Mouse (Mus musculus): Measurements from ENCODE around the gene Asic1.
"Not testable (repeated sequence)": the region's sequence is repeated elsewhere in the genome, so short reads cannot be mapped to it uniquely, and the experiment has no call there.

DNA sequence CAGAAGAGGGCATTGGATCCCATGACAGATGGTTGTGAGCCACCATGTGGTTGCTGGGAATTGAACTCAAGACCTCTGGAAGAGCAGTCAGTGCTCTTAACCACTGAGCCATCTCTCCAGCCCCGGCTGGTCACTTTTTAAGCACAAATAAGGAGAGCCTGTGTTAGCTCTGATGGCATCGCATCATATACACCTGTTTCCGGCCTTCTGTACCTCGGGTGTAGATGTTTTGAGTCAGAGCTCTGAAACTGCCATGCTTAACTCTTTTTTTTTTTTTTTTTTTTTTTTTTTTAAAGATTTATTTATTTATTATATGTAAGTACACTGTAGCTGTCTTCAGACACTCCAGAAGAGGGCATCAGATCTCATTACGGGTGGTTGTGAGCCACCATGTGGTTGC lies 56.9 kb downstream of the Asic1 start:
- TF ChIP-seq MAX (IDR thresholded peaks at IDR 0.05; ENCODE audit: low read depth); E2F4 (IDR thresholded peaks at IDR 0.05; ENCODE audit: insufficient read depth); POLR2A (IDR thresholded peaks at IDR 0.05; ENCODE audit: insufficient read length, low read depth); CEBPB (IDR thresholded peaks at IDR 0.05; ENCODE audit: insufficient read depth, poor library complexity, severe bottlenecking); TCF12 (IDR thresholded peaks at IDR 0.05; ENCODE audit: insufficient read depth, poor library complexity, severe bottlenecking); POLR2AphosphoS2 (IDR thresholded peaks at IDR 0.05; ENCODE audit: insufficient read length, low read depth); MYOD1 (IDR thresholded peaks at IDR 0.05; ENCODE audit: control insufficient read depth in 1 of 3, insufficient read length in 2 of 3, low read depth in 2 of 3); MYOG (IDR thresholded peaks at IDR 0.05; ENCODE audit: control insufficient read depth in 1 of 3, insufficient read depth in 1 of 3, insufficient read length in 2 of 3, low read depth in 2 of 3); SRF (IDR thresholded peaks at IDR 0.05; ENCODE audit: control insufficient read depth, insufficient read length, low read depth); REST (IDR thresholded peaks at IDR 0.05; ENCODE audit: insufficient read depth, insufficient read length); TCF3 (IDR thresholded peaks at IDR 0.05; ENCODE audit: insufficient read length, low read depth): not testable (repeated sequence)

All from myocyte (in vitro differentiated cells).